Mouse (Mus musculus): ENCODE results near the gene Gon7. TPM values are rescaled to one million over a fixed set of nuclear protein-coding genes. Genes with fewer than 3 reads are reported as not detected.

Gon7 gene
- total RNA-seq, 1 experiment from 2014 or later: 21.5 TPM

DNA sequence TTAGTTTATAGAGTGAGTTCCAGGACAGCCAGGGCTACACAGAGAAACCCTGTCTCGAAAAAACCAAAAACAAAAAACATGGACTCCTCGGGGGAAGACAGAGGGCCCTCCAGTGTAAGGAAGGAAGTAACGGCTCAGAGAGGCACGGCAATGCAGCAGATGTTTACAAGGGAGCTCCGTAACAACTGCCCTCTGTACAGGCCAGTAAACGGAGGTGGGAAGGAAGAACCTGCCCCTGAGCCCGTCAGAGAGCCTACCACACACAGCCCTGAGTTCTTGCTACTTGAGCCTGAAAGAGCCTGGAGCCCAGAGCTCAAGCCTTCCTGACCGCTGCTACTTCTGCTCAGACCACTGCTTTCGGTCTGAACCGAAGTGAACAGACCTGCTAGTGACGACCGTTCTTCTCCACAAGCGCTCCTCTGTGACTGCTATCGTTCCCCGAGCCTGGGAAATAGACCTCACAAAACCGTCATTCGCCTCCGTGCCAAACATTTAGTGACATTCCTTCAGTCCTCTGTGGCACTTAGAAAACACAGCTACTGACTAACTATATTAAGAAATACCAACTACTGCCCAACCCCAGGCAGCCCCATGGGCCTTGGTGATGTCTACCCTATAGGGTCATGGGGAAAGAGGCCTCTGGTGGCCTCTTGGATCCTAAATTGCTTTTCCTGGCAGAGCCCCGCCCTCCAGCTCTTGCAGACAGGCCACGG is 44.3 kb downstream of the Gon7 start:
- peak; percentile 40; the same call in 1 of the 2 replicates for ATAC-seq (ENCODE audit: extremely low read depth, insufficient number of reproducible peaks, low FRiP score, poor library complexity, severe bottlenecking)

GRCm38 (mm10) chr12:102710851-102711375 is 46.7 kb downstream of the Gon7 start:
- ATAC-seq (ENCODE audit: extremely low read depth, insufficient number of reproducible peaks, low FRiP score, poor library complexity, severe bottlenecking): no peak

DNA sequence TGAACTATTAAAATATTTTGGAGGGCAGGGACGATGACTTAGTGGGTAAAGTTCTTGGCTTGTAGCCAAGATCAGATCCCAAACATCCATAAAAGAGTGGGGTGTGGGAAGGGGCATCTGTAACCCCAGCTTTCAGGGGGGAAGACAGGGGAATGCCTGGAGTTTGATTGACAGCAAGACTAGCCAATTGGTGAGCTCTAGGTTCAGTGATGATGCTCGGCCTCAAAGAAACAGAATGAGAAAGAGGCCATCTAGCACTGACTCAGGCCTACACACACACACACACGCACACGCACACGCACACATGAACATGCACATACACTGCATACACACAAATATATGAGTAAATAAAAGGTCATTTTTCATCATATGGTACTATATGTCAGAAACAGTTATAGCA is 47.7 kb downstream of the Gon7 start:
- no peak for ATAC-seq (ENCODE audit: extremely low read depth, insufficient number of reproducible peaks, low FRiP score, poor library complexity, severe bottlenecking)

GRCm38 (mm10) chr12:102708220-102708619 is 49.4 kb downstream of the Gon7 start:
- ATAC-seq (ENCODE audit: extremely low read depth, insufficient number of reproducible peaks, low FRiP score, poor library complexity, severe bottlenecking): no peak

DNA sequence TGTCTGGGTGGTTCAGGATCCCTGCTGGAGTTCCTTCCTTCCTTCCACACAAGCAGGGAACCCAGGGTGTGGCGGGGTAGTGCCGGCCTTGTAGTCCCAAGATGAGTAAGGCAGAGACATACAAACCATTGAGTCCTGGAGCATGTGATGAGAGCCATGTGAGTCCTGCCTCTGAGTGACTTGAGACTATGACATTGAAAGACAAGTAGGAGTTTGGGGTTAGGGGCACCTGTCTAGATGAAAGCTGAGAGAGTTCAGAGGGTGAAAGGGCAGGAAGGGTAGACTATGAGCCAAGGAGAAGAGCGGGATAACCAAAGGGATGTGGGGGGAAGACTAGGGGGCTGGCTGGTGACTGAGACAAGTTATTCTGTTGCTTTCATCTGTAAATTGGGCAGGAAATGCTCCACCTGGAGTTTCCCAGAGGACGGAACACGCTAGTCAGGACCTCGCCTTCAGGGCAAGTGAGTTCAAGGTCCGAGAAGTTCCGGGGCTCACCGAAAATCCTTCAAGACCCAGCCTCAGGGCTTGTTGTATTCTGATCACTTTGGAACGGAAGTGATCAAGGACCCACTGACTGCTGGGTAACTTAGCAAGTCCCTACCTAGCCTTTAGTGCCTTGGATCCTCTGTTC is 50.7 kb downstream of the Gon7 start:
- ATAC-seq (ENCODE audit: extremely low read depth, insufficient number of reproducible peaks, low FRiP score, poor library complexity, severe bottlenecking): no peak

GRCm38 (mm10) chr12:102705906-102706640 is 51.5 kb downstream of the Gon7 start:
- no peak for ATAC-seq (ENCODE audit: extremely low read depth, insufficient number of reproducible peaks, low FRiP score, poor library complexity, severe bottlenecking)

GRCm38 (mm10) chr12:102705216-102705871 is 52.3 kb downstream of the Gon7 start:
- ATAC-seq (ENCODE audit: extremely low read depth, insufficient number of reproducible peaks, low FRiP score, poor library complexity, severe bottlenecking): peak; percentile 74

- ATAC-seq (ENCODE audit: extremely low read depth, insufficient number of reproducible peaks, low FRiP score, poor library complexity, severe bottlenecking): no peak; the same call in 1 of the 2 replicates
Observed at GRCm38 (mm10) chr12:102704457-102705198, 53.0 kb downstream of the Gon7 start, which contains the start of gene Itpk1. TSS of gene Itpk1 (minus strand) at chr12:102704930.

DNA sequence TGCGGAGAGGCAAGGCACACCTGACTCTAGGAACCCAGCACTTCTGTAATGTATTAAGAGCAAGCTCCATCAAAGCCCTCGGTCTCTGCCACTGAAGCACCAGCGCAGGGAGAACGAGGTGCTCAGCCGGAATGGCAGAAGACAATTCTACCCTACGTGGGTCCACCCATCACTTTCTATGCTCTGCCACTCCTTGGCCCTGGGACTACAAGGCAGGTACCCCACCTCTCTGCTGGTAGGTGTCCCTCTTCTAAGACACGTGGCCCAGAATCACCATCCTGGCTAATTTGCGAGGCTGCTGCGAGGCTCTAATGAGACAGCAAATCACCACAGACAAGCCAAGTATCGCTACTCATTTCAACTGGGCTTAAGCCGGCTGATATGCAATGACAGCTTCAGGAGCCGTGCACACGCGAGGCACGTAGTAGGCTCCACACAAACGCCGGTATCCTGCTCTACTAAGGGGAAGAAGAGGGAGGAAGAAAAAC is 53.6 kb downstream of the Gon7 start:
- ATAC-seq (ENCODE audit: extremely low read depth, insufficient number of reproducible peaks, low FRiP score, poor library complexity, severe bottlenecking): no peak

DNA sequence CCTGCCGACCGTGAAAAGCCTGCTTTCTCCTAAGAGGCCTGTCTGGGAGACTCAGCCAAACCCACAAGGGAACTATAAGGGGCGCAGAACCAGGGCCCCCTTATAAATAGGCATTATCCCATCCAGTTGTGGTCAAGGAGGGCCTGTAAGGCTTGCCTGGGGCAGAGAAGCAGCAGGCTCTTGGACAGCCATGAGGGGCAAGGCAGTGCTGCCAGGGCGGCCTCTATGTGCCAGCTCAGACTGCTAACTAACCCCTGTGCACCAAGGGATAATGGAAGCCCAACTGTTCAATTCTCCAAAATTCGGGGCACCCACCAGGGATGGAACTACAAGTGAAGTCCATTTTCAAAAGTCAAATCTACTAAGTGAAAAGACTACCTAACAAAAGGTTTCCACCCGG is 54.2 kb downstream of the Gon7 start:
- ATAC-seq (ENCODE audit: extremely low read depth, insufficient number of reproducible peaks, low FRiP score, poor library complexity, severe bottlenecking): no peak

Other genes starting within 250 kb of the Gon7 start
- gene Chga, start 202.8 kb downstream of the Gon7 start, total RNA-seq (2017): not detected in 2 replicates
- 14.0 and 18.7 TPM in 2 replicates for gene Itpk1, start 52.9 kb downstream of the Gon7 start, total RNA-seq (2017)
- 6.1 and 8.3 TPM in 2 replicates for gene Moap1, start 14.1 kb downstream of the Gon7 start, total RNA-seq (2017)
- gene Tmem251, start 14.0 kb downstream of the Gon7 start, total RNA-seq (2017): 11.2 and 13.4 TPM in 2 replicates
- not detected in 2 replicates for gene Gm28051, start within 50 bp of the Gon7 start, total RNA-seq (2017)
- 21.4 and 28.6 TPM in 2 replicates for gene Ubr7, start 164 bp upstream of the Gon7 start, total RNA-seq (2017)
- gene Gm20604, start 869 bp upstream of the Gon7 start, total RNA-seq (2017): 4.2 and 4.9 TPM in 2 replicates
- 48.3 and 49.0 TPM in 2 replicates for gene Btbd7, start 120.7 kb upstream of the Gon7 start, total RNA-seq (2017)
- gene Cox8c, start 141.5 kb upstream of the Gon7 start, total RNA-seq (2017): not detected in 2 replicates
- 0.12 and 0.25 TPM in 2 replicates for gene Unc79, start 191.1 kb upstream of the Gon7 start, total RNA-seq (2017)